Mouse (Mus musculus) embryonic facial prominence, embryonic 13.5 days (tissue): ENCODE results near the gene Pxmp4. TPM values are rescaled to one million over a fixed set of nuclear protein-coding genes. Genes with fewer than 3 reads are reported as not detected.

Experiments used
- ATAC-seq: fragments of 200-750 bp; cut with Nextera tagmentation; 2 replicates; pipeline ENCODE4 v1.8.0; 2017; ENCODE audit warnings: low read depth; ENCODE audit not compliant: insufficient number of reproducible peaks, insufficient read depth, low FRiP score, low TSS enrichment
- H3K27ac ChIP-seq: fragments of 300-500 bp; sonication (generic); 2 replicates; pipeline ENCODE4 v1.5.1; 2015; ENCODE audit warnings: moderate library complexity, mild to moderate bottlenecking, inconsistent platforms
- H3K27me3 ChIP-seq: fragments of 300-500 bp; sonication (generic); 2 replicates; pipeline ENCODE4 v1.6.1; 2015; ENCODE audit warnings: mild to moderate bottlenecking, inconsistent platforms
- H3K36me3 ChIP-seq: fragments of 300-500 bp; sonication (generic); 2 replicates; pipeline ENCODE4 v1.6.1; 2015; ENCODE audit warnings: mild to moderate bottlenecking, inconsistent platforms
- H3K4me1 ChIP-seq: fragments of 300-500 bp; sonication (generic); 2 replicates; pipeline ENCODE4 v1.6.1; 2015; ENCODE audit warnings: inconsistent platforms
- H3K4me2 ChIP-seq: fragments of 300-500 bp; sonication (generic); 2 replicates; pipeline ENCODE4 v1.6.1; 2015; ENCODE audit warnings: moderate library complexity, mild to moderate bottlenecking, inconsistent platforms
- H3K4me3 ChIP-seq: fragments of 300-500 bp; sonication (generic); 2 replicates; pipeline ENCODE4 v1.5.1; 2015; ENCODE audit warnings: mild to moderate bottlenecking, inconsistent platforms
- H3K9ac ChIP-seq: fragments of 300-500 bp; sonication (generic); 2 replicates; pipeline ENCODE4 v1.6.1; 2015; ENCODE audit warnings: mild to moderate bottlenecking, inconsistent platforms
- H3K9me3 ChIP-seq: fragments of 300-500 bp; sonication (generic); 2 replicates; pipeline ENCODE4 v1.6.1; 2016; ENCODE audit warnings: inconsistent platforms
- WGBS: fragments of 180-500 bp; shearing (Covaris S2); methylation state at CpG from one replicate; pipeline ENCODE4 v1.1.7; 2015; ENCODE audit warnings: mixed read lengths; 5-methylcytosine and 5-hydroxymethylcytosine counted together
- polyA plus RNA-seq: library from polyadenylated mRNA; unstranded; fragments of >200 nt; fragmentation: Nextera tagmentation; extraction: Ambion mirVana; gene quantifications from 2 replicates; pipeline ENCODE4 v1.2.1, GENCODE M21; 2015

The Pxmp4 gene
- polyA plus RNA-seq, 1 experiment from 2014 or later = 24.7 TPM

GRCm38 (mm10) chr2:154538710-154539109 is 64.8 kb downstream of the Pxmp4 start:
- no peaks in the 10 kb centered on the region for H3K27me3 ChIP-seq
- peaks cover 60% of the 10 kb centered on the region for H3K36me3 ChIP-seq
- H3K4me2 ChIP-seq = no peak overlapping the region
- H3K27ac ChIP-seq = no peak overlapping the region
- ATAC-seq = no peak
- H3K4me3 ChIP-seq = no peak overlapping the region
- WGBS = 73% methylated on average over 3 of the region's 3 CpGs
- H3K4me1 ChIP-seq = no peaks in the 10 kb centered on the region
- no peaks in the 10 kb centered on the region for H3K9me3 ChIP-seq
- H3K9ac ChIP-seq = no peak overlapping the region

- Histone ChIP-seq H3K9ac (no peak overlapping the region), H3K4me1 (no peaks in the 10 kb centered on the region), H3K9me3 (no peaks in the 10 kb centered on the region), H3K27ac (no peak overlapping the region), H3K36me3 (peaks cover 64% of the 10 kb centered on the region), H3K4me2 (no peak overlapping the region), H3K4me3 (no peak overlapping the region), H3K27me3 (no peaks in the 10 kb centered on the region)
- no peak for ATAC-seq
- WGBS = 71% methylated on average over 2 of the region's 2 CpGs
These were observed 65.2 kb downstream of the Pxmp4 start for GRCm38 (mm10) chr2:154538310-154538709.

Other genes with a start within 250 kb of the Pxmp4 start
- 18.5 and 22.4 TPM in 2 replicates for gene Cdk5rap1, start 230.7 kb downstream of the Pxmp4 start, polyA plus RNA-seq
- gene Snta1, start 195.6 kb downstream of the Pxmp4 start, polyA plus RNA-seq = 8.8 and 8.9 TPM in 2 replicates
- gene Cbfa2t2, start 167.2 kb downstream of the Pxmp4 start, polyA plus RNA-seq = 54.0 and 54.1 TPM in 2 replicates
- 0.95 and 1.6 TPM in 2 replicates for gene 1700003F12Rik, start 56.6 kb downstream of the Pxmp4 start, polyA plus RNA-seq
- 0.41 and 0.45 TPM in 2 replicates for gene Actl10, start 51.9 kb downstream of the Pxmp4 start, polyA plus RNA-seq
- 3.8 and 4.3 TPM in 2 replicates for gene Necab3, start 44.8 kb downstream of the Pxmp4 start, polyA plus RNA-seq
- 21.1 and 22.6 TPM in 2 replicates for gene E2f1, start 33.8 kb downstream of the Pxmp4 start, polyA plus RNA-seq
- gene Zfp341, start 9.6 kb upstream of the Pxmp4 start, polyA plus RNA-seq = 1.5 and 1.8 TPM in 2 replicates
- 1.2 TPM in 1 of 2 replicates, not detected in the other for gene 4930519P11Rik, start 9.7 kb upstream of the Pxmp4 start, polyA plus RNA-seq
- 32.8 and 34.7 TPM in 2 replicates for gene Chmp4b, start 48.0 kb upstream of the Pxmp4 start, polyA plus RNA-seq
- not detected in 2 replicates for gene Gm14214, start 166.3 kb upstream of the Pxmp4 start, polyA plus RNA-seq
- gene Raly, start 187.4 kb upstream of the Pxmp4 start, polyA plus RNA-seq = 49.5 and 58.3 TPM in 2 replicates
- 18.6 and 23.5 TPM in 2 replicates for gene a, start 187.7 kb upstream of the Pxmp4 start, polyA plus RNA-seq